Mouse (Mus musculus): Measurements from ENCODE around the gene Pomt2. TPM values are rescaled to one million over a fixed set of nuclear protein-coding genes. Genes with fewer than 3 reads are reported as not detected.

Pomt2 gene
- polyA plus RNA-seq, 1 experiment from 2014 or later, result 13.4 TPM

- WGBS, result 94% methylated on average over 9 of the region's 9 CpGs
- peaks cover 4% of the 10 kb centered on the region for H3K4me1 ChIP-seq (replicated peaks; ENCODE audit: control insufficient read depth, insufficient read depth, low read length)
- H3K9ac ChIP-seq (replicated peaks; ENCODE audit: low read depth, low read length), result no peak overlapping the region
- no peaks in the 10 kb centered on the region for H3K9me3 ChIP-seq (ENCODE audit: control insufficient read depth, low read length)
- no peak for ATAC-seq
- no peak overlapping the region for H3K27ac ChIP-seq (ENCODE audit: low read length)
- H3K36me3 ChIP-seq (ENCODE audit: control insufficient read depth, insufficient read depth), result no peaks in the 10 kb centered on the region
- no peak overlapping the region for H3K4me2 ChIP-seq (ENCODE audit: low read length)
- H3K4me3 ChIP-seq (replicated peaks; ENCODE audit: low read length), result no peak overlapping the region
- H3K27me3 ChIP-seq (replicated peaks; ENCODE audit: control insufficient read depth, insufficient read depth, low read length), result no peaks in the 10 kb centered on the region
These were observed 15.0 kb downstream of the Pomt2 start for GRCm38 (mm10) chr12:87132784-87133183.

GRCm38 (mm10) chr12:87132210-87132609 is 15.6 kb downstream of the Pomt2 start:
- Histone ChIP-seq H3K9me3 (ENCODE audit: control insufficient read depth, low read length) (no peaks in the 10 kb centered on the region), H3K4me2 (ENCODE audit: low read length) (no peak overlapping the region), H3K9ac (replicated peaks; ENCODE audit: low read depth, low read length) (no peak overlapping the region), H3K4me3 (replicated peaks; ENCODE audit: low read length) (no peak overlapping the region), H3K27ac (ENCODE audit: low read length) (no peak overlapping the region), H3K4me1 (replicated peaks; ENCODE audit: control insufficient read depth, insufficient read depth, low read length) (peaks cover 3% of the 10 kb centered on the region), H3K36me3 (ENCODE audit: control insufficient read depth, insufficient read depth) (0 out of 2 replicates have a peak, but pooled peaks cover 2% of the 10 kb centered on the region), H3K27me3 (replicated peaks; ENCODE audit: control insufficient read depth, insufficient read depth, low read length) (no peaks in the 10 kb centered on the region)
- WGBS, result 82% methylated on average over 6 of the region's 6 CpGs
- ATAC-seq, result no peak

- H3K4me3 ChIP-seq (replicated peaks; ENCODE audit: low read length), result no peak overlapping the region
These were observed 16.1 kb downstream of the Pomt2 start for GRCm38 (mm10) chr12:87131619-87132018.

GRCm38 (mm10) chr12:87131181-87131580 is 16.6 kb downstream of the Pomt2 start:
- Histone ChIP-seq H3K9ac (replicated peaks; ENCODE audit: low read depth, low read length) (no peak overlapping the region), H3K27ac (ENCODE audit: low read length) (no peak overlapping the region), H3K9me3 (ENCODE audit: control insufficient read depth, low read length) (no peaks in the 10 kb centered on the region), H3K4me2 (ENCODE audit: low read length) (no peak overlapping the region), H3K36me3 (ENCODE audit: control insufficient read depth, insufficient read depth) (0 out of 2 replicates have a peak, but pooled peaks cover 2% of the 10 kb centered on the region), H3K27me3 (replicated peaks; ENCODE audit: control insufficient read depth, insufficient read depth, low read length) (no peaks in the 10 kb centered on the region), H3K4me3 (replicated peaks; ENCODE audit: low read length) (no peak overlapping the region), H3K4me1 (replicated peaks; ENCODE audit: control insufficient read depth, insufficient read depth, low read length) (peaks cover 3% of the 10 kb centered on the region)
- 11% methylated on average over 2 of the region's 2 CpGs for WGBS
- ATAC-seq, result no peak

More at GRCm38 (mm10) chr12:87131619-87132018, 16.1 kb downstream of the Pomt2 start:
- 0 out of 2 replicates have a peak, but pooled peaks cover 2% of the 10 kb centered on the region for H3K36me3 ChIP-seq (ENCODE audit: control insufficient read depth, insufficient read depth)
- ATAC-seq, result 0 out of 2 replicates have a peak, but pooled peaks have one; percentile 18
- H3K4me1 ChIP-seq (replicated peaks; ENCODE audit: control insufficient read depth, insufficient read depth, low read length), result peaks cover 3% of the 10 kb centered on the region
- no peak overlapping the region for H3K9ac ChIP-seq (replicated peaks; ENCODE audit: low read depth, low read length)
- no peaks in the 10 kb centered on the region for H3K9me3 ChIP-seq (ENCODE audit: control insufficient read depth, low read length)
- H3K27ac ChIP-seq (ENCODE audit: low read length), result no peak overlapping the region
- no peaks in the 10 kb centered on the region for H3K27me3 ChIP-seq (replicated peaks; ENCODE audit: control insufficient read depth, insufficient read depth, low read length)
- 52% methylated on average over 3 of the region's 3 CpGs for WGBS
- no peak overlapping the region for H3K4me2 ChIP-seq (ENCODE audit: low read length)

- 0 out of 2 replicates have a peak, but pooled peaks cover 2% of the 10 kb centered on the region for H3K36me3 ChIP-seq (ENCODE audit: control insufficient read depth, insufficient read depth)
- H3K27me3 ChIP-seq (replicated peaks; ENCODE audit: control insufficient read depth, insufficient read depth, low read length), result no peaks in the 10 kb centered on the region
- no peak overlapping the region for H3K9ac ChIP-seq (replicated peaks; ENCODE audit: low read depth, low read length)
- H3K4me3 ChIP-seq (replicated peaks; ENCODE audit: low read length), result no peak overlapping the region
- no peak overlapping the region for H3K4me2 ChIP-seq (ENCODE audit: low read length)
- no peak overlapping the region for H3K27ac ChIP-seq (ENCODE audit: low read length)
- 98% methylated on average over 4 of the region's 4 CpGs for WGBS
- H3K4me1 ChIP-seq (replicated peaks; ENCODE audit: control insufficient read depth, insufficient read depth, low read length), result peaks cover 3% of the 10 kb centered on the region
- H3K9me3 ChIP-seq (ENCODE audit: control insufficient read depth, low read length), result no peaks in the 10 kb centered on the region
- no peak for ATAC-seq
These were observed 17.5 kb downstream of the Pomt2 start for GRCm38 (mm10) chr12:87130224-87130623.

- H3K4me2 ChIP-seq (ENCODE audit: low read length), result no peak overlapping the region
- no peak overlapping the region for H3K4me3 ChIP-seq (replicated peaks; ENCODE audit: low read length)
- H3K4me1 ChIP-seq (replicated peaks; ENCODE audit: control insufficient read depth, insufficient read depth, low read length), result peaks cover 3% of the 10 kb centered on the region
- no peak for ATAC-seq
- 53% methylated on average over 4 of the region's 4 CpGs for WGBS
- H3K9ac ChIP-seq (replicated peaks; ENCODE audit: low read depth, low read length), result no peak overlapping the region
- peaks cover 10% of the 10 kb centered on the region; the same call in 1 of the 2 replicates for H3K36me3 ChIP-seq (ENCODE audit: control insufficient read depth, insufficient read depth)
- H3K9me3 ChIP-seq (ENCODE audit: control insufficient read depth, low read length), result no peaks in the 10 kb centered on the region
- H3K27me3 ChIP-seq (replicated peaks; ENCODE audit: control insufficient read depth, insufficient read depth, low read length), result no peaks in the 10 kb centered on the region
- no peak overlapping the region for H3K27ac ChIP-seq (ENCODE audit: low read length)
These were observed 20.5 kb downstream of the Pomt2 start for GRCm38 (mm10) chr12:87127256-87127655.

GRCm38 (mm10) chr12:87121918-87122589 is 25.7 kb downstream of the Pomt2 start:
- Histone ChIP-seq H3K4me1 (replicated peaks; ENCODE audit: control insufficient read depth, insufficient read depth, low read length) (no peaks in the 10 kb centered on the region), H3K27ac (ENCODE audit: low read length) (no peak overlapping the region), H3K4me3 (replicated peaks; ENCODE audit: low read length) (no peak overlapping the region), H3K36me3 (ENCODE audit: control insufficient read depth, insufficient read depth) (peaks cover 20% of the 10 kb centered on the region), H3K9me3 (ENCODE audit: control insufficient read depth, low read length) (no peaks in the 10 kb centered on the region), H3K9ac (replicated peaks; ENCODE audit: low read depth, low read length) (no peak overlapping the region), H3K27me3 (replicated peaks; ENCODE audit: control insufficient read depth, insufficient read depth, low read length) (no peaks in the 10 kb centered on the region), H3K4me2 (ENCODE audit: low read length) (no peak overlapping the region)
- ATAC-seq, result no peak
- WGBS, result 93% methylated on average over 4 of the region's 4 CpGs

- peaks cover 8% of the 10 kb centered on the region for H3K27me3 ChIP-seq (replicated peaks; ENCODE audit: control insufficient read depth, insufficient read depth, low read length)
These were observed 40.3 kb downstream of the Pomt2 start for GRCm38 (mm10) chr12:87107357-87107977.

GRCm38 (mm10) chr12:87104796-87105195 is 43.0 kb downstream of the Pomt2 start:
- no peak for ATAC-seq
- H3K36me3 ChIP-seq (ENCODE audit: control insufficient read depth, insufficient read depth), result no peaks in the 10 kb centered on the region; the same call in 1 of the 2 replicates
- 88% methylated on average over 4 of the region's 4 CpGs for WGBS
- H3K27me3 ChIP-seq (replicated peaks; ENCODE audit: control insufficient read depth, insufficient read depth, low read length), result peaks cover 16% of the 10 kb centered on the region
- no peak overlapping the region for H3K9ac ChIP-seq (replicated peaks; ENCODE audit: low read depth, low read length)
- peaks cover 9% of the 10 kb centered on the region; the same call in 1 of the 2 replicates for H3K4me1 ChIP-seq (replicated peaks; ENCODE audit: control insufficient read depth, insufficient read depth, low read length)
- H3K27ac ChIP-seq (ENCODE audit: low read length), result no peak overlapping the region
- no peak overlapping the region for H3K4me2 ChIP-seq (ENCODE audit: low read length)
- H3K9me3 ChIP-seq (ENCODE audit: control insufficient read depth, low read length), result no peaks in the 10 kb centered on the region
- no peak overlapping the region for H3K4me3 ChIP-seq (replicated peaks; ENCODE audit: low read length)

More at GRCm38 (mm10) chr12:87107357-87107977, 40.3 kb downstream of the Pomt2 start:
- Histone ChIP-seq H3K9me3 (ENCODE audit: control insufficient read depth, low read length) (no peaks in the 10 kb centered on the region), H3K27ac (ENCODE audit: low read length) (no peak overlapping the region), H3K4me3 (replicated peaks; ENCODE audit: low read length) (no peak overlapping the region), H3K36me3 (ENCODE audit: control insufficient read depth, insufficient read depth) (no peaks in the 10 kb centered on the region; the same call in 1 of the 2 replicates), H3K4me2 (ENCODE audit: low read length) (no peak overlapping the region), H3K9ac (replicated peaks; ENCODE audit: low read depth, low read length) (no peak overlapping the region), H3K4me1 (replicated peaks; ENCODE audit: control insufficient read depth, insufficient read depth, low read length) (peaks cover under 1% of the 10 kb centered on the region; the same call in 1 of the 2 replicates)
- ATAC-seq, result no peak
- WGBS, result 20% methylated on average over 3 of the region's 3 CpGs

Measured in forebrain, embryonic 16.5 days (tissue).